Mouse (Mus musculus) left cerebral cortex, adult 2 months (tissue): ENCODE data around the gene Kat6b. TPM values are rescaled to one million over a fixed set of nuclear protein-coding genes. Genes with fewer than 3 reads are reported as not detected.

Source experiments
- DNase-seq, 2 experiments: peaks; one replicate each; pipeline ENCODE4 v3.0.0; 2021 to 2022; ENCODE audit warnings: low spot score in 2 of 2, mixed read lengths in 1 of 2; ENCODE audit errors: extremely low spot score in 1 of 2
- H3K27ac ChIP-seq: fragments of 200-600 bp; 2 replicates; pipeline ENCODE4 v1.8.1; 2022
- H3K4me3 ChIP-seq: fragments of 200-600 bp; 2 replicates; pipeline ENCODE4 v1.8.1; 2022
- CTCF ChIP-seq: fragments of 200-600 bp; IDR thresholded peaks from 2 replicates; pipeline ENCODE4 v1.8.1; 2022; ENCODE audit warnings: antibody characterized with exemption, mild to moderate bottlenecking, moderate library complexity
- intact Hi-C: fragments of 180-260 bp; cut with DNase I; formaldehyde crosslinking; loops from one replicate; pipeline ENCODE4 v1.15.1; 2025
- total RNA-seq, 2 experiments: library from RNA; stranded (reverse); gene quantifications; 2 replicates each; pipeline ENCODE4 v1.2.3; 2021

Kat6b gene
- total RNA-seq, 2 experiments from 2014 or later, result 117 to 118 TPM

DNA sequence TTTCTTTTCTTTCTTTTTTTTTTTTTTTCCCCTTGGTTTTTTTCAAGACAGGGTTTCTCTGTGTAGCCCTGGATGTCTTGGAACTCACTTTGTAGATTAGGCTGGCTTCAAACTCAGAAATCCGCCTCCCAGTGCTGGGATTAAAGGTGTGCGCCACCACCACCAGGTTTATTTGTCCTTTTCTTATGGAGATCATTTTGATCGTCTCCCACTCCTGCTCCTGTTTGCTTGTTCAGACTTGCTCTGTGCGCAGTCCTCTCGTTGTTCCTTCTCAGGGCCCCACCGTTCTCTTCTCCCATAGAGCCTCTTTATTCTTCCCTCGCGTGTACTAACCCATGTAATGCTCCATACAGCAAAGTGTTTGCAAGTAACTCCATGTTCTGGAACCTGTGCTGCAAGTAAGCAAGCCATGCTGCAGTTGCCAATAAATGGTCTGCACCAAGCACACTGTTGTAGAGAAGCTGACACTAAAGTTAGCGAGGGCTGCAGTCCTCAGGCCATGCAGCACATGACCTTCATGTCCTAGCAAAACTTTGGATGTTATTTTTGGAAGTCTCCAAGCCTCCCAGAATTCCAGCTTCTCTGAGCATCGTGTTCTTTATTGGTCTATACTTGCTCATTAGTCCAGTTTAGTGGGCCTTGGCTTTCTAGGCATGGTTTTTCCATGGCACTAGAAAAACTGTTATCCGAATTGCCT, 55.4 kb downstream of the Kat6b start:
- TF ChIP-seq CTCF, result no peak
- no peak overlapping the region for H3K4me3 ChIP-seq
- no peak overlapping the region for H3K27ac ChIP-seq
- intact Hi-C loops, result no loop called here
- DNase-seq, result no peak

DNA sequence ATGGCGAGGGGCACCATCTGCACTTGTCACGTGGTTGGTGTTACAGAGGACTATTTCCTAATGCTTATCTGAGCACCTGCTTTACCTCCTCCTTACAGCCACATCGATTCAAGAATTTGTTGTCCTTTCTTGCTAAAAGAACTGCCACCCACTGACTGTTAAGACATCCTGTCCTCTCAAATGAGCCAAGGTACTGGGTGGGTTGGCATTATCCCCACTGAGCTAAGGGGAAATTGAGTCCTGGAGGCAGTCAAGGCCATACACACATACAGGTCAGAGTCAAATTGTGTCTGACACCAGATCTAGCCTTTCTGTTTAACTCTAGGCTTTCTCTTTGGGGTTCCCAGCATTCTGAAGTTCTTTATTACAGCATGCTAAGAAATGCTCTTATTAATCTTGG, 56.6 kb downstream of the Kat6b start:
- Histone ChIP-seq H3K27ac (no peak overlapping the region), H3K4me3 (no peak overlapping the region)
- no peak for TF ChIP-seq CTCF
- intact Hi-C loops, result no loop called here
- no peak for DNase-seq

DNA sequence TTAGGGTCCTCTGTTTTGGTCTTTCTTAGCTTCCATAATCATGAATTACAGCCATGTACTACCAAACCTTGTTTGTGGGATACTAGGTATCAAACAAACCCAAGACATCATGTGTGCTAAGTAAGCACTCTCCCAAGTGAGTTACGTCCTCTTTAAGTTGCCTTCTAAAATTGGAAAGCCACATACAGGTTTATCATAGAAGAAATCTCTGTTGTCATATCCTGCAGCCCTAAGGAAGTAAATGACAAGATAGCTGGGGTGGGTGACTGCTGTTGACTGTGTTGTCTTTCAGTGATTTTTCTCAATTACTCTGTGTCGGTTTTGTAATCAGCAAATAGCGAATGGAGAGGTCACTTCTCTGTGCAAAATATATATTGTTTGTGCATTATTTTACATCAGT, 58.5 kb downstream of the Kat6b start:
- Histone ChIP-seq H3K27ac (no peak overlapping the region), H3K4me3 (no peak overlapping the region)
- DNase-seq, result no peak
- intact Hi-C loops, result no loop called here
- TF ChIP-seq CTCF, result no peak

DNA sequence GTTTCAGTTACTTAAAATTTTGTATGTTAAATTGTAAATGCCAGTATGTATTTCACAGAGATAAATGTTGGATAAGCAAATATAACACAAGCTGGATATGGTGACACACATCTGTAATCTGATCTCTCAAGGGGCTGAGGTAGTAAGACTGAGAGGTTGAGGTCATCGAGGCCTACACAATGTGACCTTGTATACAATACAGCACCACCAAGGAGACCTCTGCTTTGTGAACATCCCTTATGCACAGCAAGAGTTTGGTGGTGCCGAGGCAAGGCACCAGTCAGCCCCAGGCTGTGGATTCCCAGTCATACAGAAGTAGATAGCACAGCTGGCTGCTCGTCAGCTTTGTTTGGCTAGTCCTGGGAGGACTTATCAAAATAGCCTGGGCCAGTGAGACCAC, 59.1 kb downstream of the Kat6b start:
- H3K27ac ChIP-seq, result no peak overlapping the region
- no peak for TF ChIP-seq CTCF
- intact Hi-C loops, result no loop called here
- no peak overlapping the region for H3K4me3 ChIP-seq
- DNase-seq, result no peak

DNA sequence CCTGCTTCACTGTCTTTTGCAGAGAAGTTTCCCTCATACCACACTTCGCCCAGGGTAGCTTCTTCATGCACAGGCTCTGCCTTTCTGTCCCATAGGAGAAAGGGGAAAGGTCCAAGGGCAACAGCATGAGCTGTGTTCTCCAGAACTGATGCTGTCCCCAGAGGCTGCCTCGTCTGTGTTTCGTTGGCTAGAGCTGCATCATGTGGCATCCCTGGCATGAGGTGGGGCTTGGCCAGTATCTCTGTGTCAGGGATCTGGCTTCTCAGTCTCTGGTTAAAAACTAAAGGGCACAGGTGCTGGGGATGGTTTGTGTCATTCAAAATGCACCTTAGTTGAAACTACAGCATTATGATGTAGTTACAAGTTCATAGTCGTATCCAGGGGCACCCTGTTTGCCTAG, 64.3 kb downstream of the Kat6b start:
- intact Hi-C loops, result no loop called here
- Histone ChIP-seq H3K27ac (no peak overlapping the region), H3K4me3 (no peak overlapping the region)
- TF ChIP-seq CTCF, result no peak
- no peak for DNase-seq

DNA sequence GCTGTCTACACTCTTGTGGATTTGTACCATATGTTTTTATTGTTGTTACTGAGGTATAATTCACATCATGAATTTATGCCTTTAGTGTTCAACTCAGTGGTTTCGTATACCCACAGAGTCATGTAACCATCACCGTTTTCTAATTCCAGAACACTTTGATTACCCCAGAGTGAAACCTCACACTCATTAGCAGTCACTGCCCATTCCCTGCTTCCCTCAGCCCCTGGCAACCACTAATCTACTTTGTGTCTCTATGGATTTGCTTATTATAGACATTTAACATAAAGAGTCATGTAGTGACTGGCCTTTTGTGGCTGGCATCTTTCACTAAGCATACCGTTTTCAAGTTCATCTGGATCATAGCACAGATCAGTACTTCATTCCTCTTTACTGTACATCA, 65.1 kb downstream of the Kat6b start:
- intact Hi-C loops, result no loop called here
- no peak for TF ChIP-seq CTCF

DNA sequence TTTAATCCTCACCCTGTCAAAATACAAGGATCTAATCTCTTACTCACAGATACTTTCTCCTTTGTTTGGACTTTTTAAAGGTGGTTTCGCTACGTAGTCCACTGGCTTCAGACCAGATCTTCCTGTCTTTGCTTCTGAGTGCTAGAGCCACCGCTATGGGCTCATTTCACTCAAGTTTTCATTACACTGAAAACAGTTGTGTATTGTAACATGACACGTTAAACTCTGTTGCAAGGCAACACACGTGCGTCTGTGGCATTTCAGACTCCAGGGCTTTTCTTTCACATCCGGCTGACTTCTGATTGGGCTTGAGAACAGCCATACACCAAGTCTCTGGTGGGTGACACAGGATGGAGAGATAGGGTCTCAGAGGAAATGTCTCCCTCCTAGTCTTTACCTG, 66.1 kb downstream of the Kat6b start:
- no peak for DNase-seq
- intact Hi-C loops, result no loop called here
- Histone ChIP-seq H3K4me3 (no peak overlapping the region), H3K27ac (no peak overlapping the region; the same call in 1 of the 2 replicates)
- no peak for TF ChIP-seq CTCF

More for the DNA sequence above, 65.1 kb downstream of the Kat6b start:
- Histone ChIP-seq H3K27ac (peak overlapping the region; percentile 22; the same call in 1 of the 2 replicates), H3K4me3 (no peak overlapping the region)
- no peak for DNase-seq

DNA sequence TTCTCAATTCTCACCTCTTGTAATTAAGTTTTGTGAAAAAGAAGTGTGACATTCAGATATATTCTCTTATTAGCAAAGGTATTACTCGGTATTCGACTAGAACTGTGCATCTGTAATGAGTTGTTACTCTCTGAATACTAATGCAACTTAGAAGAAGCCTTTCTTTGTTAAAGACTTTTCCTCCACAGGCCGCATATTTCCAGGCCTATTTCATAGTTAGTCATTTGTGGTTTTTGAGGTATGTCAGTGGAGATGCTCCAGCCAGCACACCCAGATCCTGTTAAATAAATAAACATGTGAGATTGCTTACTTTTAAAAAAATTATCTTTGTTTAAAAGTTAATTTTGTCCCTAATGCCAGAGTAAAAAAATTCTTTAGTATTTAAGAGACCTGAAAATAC, 66.7 kb downstream of the Kat6b start:
- intact Hi-C loops, result no loop called here
- H3K27ac ChIP-seq, result peak overlapping the region; percentile 15; the same call in 1 of the 2 replicates
- H3K4me3 ChIP-seq, result no peak overlapping the region
- no peak for DNase-seq
- TF ChIP-seq CTCF, result no peak

DNA sequence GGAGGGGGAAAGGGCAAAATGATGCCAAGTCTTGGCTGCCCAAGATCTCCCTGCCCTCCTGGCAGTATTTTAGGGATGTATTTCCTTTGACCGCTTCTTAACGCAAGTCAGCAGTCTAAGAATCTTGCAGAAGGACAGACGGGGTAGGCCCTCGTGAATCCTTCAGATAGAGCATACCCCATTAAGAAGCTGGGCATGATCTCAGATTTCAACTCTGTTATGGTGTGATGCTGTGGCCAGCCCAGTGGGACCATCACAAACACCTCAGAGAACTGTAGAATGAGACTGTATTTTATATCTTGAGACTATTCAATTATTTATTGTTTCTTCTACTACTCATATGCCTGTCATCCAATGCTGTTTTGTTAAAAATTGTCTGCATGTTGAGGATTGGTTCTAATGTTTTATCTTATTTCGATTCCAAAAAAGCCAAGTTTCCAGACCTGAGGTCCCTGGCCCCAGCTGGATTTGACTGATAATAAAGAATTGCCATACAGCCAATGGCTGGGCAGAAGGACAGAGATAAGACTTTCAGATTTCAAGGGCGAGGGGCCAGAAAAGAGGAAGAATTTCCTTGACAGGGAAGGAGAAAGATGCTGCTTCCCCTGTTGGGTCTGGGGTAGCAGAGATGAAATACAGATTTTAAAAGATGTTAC, 67.8 kb downstream of the Kat6b start:
- no peak for TF ChIP-seq CTCF

DNA sequence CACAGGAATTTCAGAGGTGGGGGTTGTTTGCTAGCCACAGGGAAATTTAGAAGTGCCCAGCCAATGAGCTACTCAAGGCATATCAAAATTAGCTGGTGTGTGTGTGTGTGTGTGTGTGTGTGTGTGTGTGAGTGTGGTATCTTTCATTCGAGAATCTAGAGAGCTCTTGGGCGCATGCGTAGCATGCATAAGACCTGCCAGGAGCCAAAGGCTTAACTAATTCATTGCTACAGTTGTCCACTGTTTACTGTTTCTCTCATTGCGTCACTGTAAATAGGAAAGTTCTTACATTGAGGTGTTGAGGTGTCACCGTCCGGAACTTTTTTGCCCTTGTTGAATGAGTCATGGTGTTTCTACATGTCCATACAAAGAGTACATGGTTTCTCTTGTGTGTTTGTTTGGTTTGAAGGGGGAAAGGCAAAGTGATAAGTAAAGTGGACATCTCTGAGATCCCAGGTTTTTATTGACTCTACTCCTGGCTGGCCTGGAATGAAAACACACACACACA, 68.4 kb downstream of the Kat6b start:
- no peak for DNase-seq
- Histone ChIP-seq H3K27ac (no peak overlapping the region), H3K4me3 (no peak overlapping the region)
- intact Hi-C loops, result no loop called here
- no peak for TF ChIP-seq CTCF

More for the DNA sequence above, 67.8 kb downstream of the Kat6b start:
- DNase-seq, result no peak
- no peak overlapping the region for H3K4me3 ChIP-seq
- intact Hi-C loops, result no loop called here
- peak overlapping the region; percentile 36 for H3K27ac ChIP-seq

DNA sequence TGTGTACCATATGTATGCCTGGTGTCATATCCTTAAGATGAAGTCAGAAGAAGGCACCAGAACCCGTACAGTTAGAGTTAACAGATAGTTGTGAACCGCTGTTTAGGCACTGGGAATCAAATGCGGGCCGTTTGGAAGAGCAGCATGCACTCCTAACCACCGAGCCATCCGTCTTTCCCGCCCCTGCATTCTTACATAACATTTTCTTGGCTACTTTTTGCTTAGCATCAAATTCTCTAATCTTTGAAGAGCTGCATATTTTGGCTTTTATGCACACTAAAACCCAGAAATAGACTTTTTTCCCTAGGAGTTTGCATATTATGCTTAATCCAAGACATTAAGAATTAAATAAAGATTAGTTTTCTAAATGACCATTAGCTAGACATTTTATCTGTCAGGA, 69.3 kb downstream of the Kat6b start:
- intact Hi-C loops, result no loop called here
- peak overlapping the region; percentile 63 for H3K27ac ChIP-seq
- H3K4me3 ChIP-seq, result no peak overlapping the region
- no peak for TF ChIP-seq CTCF
- no peak for DNase-seq

DNA sequence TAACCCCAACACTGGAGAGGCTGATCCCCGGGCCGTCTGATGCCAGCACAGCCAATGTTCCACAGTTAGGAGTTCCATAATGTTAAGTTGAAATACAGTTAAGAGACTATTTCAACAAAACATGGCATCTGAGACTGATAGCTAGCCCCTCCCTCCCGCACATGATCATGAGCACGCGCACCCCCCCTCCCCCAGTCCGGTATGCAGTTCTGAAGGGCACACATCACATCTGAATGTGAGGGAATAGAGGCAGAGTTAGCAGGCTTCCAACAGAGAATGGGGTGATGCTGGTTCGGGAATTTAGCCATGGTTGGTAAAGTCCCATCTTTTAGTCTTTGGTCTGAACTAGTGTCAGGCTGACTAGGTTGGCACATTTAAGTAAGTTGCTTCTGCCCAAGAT, 70.4 kb downstream of the Kat6b start:
- H3K27ac ChIP-seq, result peak overlapping the region; percentile 63; the same call in 1 of the 2 replicates
- no peak for DNase-seq
- intact Hi-C loops, result no loop called here
- no peak for TF ChIP-seq CTCF
- no peak overlapping the region for H3K4me3 ChIP-seq
